Mouse (Mus musculus) megakaryocyte, embryonic 14.5 days (primary cell): ENCODE results near the gene Alox12e.
"Not testable (repeated sequence)": the region's sequence is repeated elsewhere in the genome, so short reads cannot be mapped to it uniquely, and the experiment has no call there.

Experiments used
- FLI1 ChIP-seq: IDR thresholded peaks from 2 replicates; pipeline ENCODE4 v1.6.1; 2012; ENCODE audit warnings: low read length, inconsistent platforms, mixed read lengths
- GATA1 ChIP-seq: IDR thresholded peaks from 3 replicates; pipeline ENCODE4 v1.6.1; 2012; ENCODE audit warnings: mixed read lengths, low read length, inconsistent platforms, borderline replicate concordance

- TF ChIP-seq GATA1, FLI1: not testable (repeated sequence)
Observed at GRCm38 (mm10) chr11:70368626-70369025, 46.2 kb upstream of the Alox12e start.
